Mouse (Mus musculus): ENCODE results near the gene Cnga4. TPM values are rescaled to one million over a fixed set of nuclear protein-coding genes. Genes with fewer than 3 reads are reported as not detected.

Gene Cnga4
- 0.19 and 0.28 TPM in 2 replicates for polyA plus RNA-seq (2012; rRNA removed; ENCODE audit: low replicate concordance)

GRCm38 (mm10) chr7:105404268-105404667 is at the start of gene Cnga4:
Gene Cnga4, plus strand, starts transcription at chr7:105404568.

GRCm38 (mm10) chr7:105367930-105368329 is 36.4 kb upstream of the Cnga4 start, which contains the start of gene Olfr692:
Gene Olfr692, plus strand, starts transcription at chr7:105368230.

GRCm38 (mm10) chr7:105374866-105375265 is 29.5 kb upstream of the Cnga4 start, which contains the start of gene Gm5901:
Gene Gm5901, plus strand, starts transcription at chr7:105375038.

GRCm38 (mm10) chr7:105399935-105400624 is 4.3 kb upstream of the Cnga4 start, which contains the start of gene Fam160a2:
Gene Fam160a2, minus strand, starts transcription at chr7:105400054.

GRCm38 (mm10) chr7:105425424-105426043 is 21.2 kb downstream of the Cnga4 start, which contains the start of gene Cckbr:
Gene Cckbr, plus strand, starts transcription at chr7:105425731.

Other genes starting within 250 kb of the Cnga4 start
- not detected in 2 replicates for gene Olfr684, start 240.9 kb upstream of the Cnga4 start, polyA plus RNA-seq (2012; rRNA removed; ENCODE audit: low replicate concordance)
- gene Olfr685, start 218.6 kb upstream of the Cnga4 start, polyA plus RNA-seq (2012; rRNA removed; ENCODE audit: low replicate concordance) = not detected in 2 replicates
- not detected in 2 replicates for gene Olfr686, start 197.1 kb upstream of the Cnga4 start, polyA plus RNA-seq (2012; rRNA removed; ENCODE audit: low replicate concordance)
- not detected in 2 replicates for gene Olfr688, start 116.5 kb upstream of the Cnga4 start, polyA plus RNA-seq (2012; rRNA removed; ENCODE audit: low replicate concordance)
- not detected in 2 replicates for gene Olfr689, start 93.4 kb upstream of the Cnga4 start, polyA plus RNA-seq (2012; rRNA removed; ENCODE audit: low replicate concordance)
- gene Olfr690, start 70.5 kb upstream of the Cnga4 start, polyA plus RNA-seq (2012; rRNA removed; ENCODE audit: low replicate concordance) = not detected in 2 replicates
- not detected in 2 replicates for gene Olfr691, start 62.3 kb upstream of the Cnga4 start, polyA plus RNA-seq (2012; rRNA removed; ENCODE audit: low replicate concordance)
- not detected in 2 replicates for gene Olfr692, start 36.3 kb upstream of the Cnga4 start, polyA plus RNA-seq (2012; rRNA removed; ENCODE audit: low replicate concordance)
- gene Gm5901, start 29.5 kb upstream of the Cnga4 start, polyA plus RNA-seq (2012; rRNA removed; ENCODE audit: low replicate concordance) = not detected in 2 replicates
- 45.3 and 75.2 TPM in 2 replicates for gene Fam160a2, start 4.5 kb upstream of the Cnga4 start, polyA plus RNA-seq (2012; rRNA removed; ENCODE audit: low replicate concordance)
- gene Cckbr, start 21.2 kb downstream of the Cnga4 start, polyA plus RNA-seq (2012; rRNA removed; ENCODE audit: low replicate concordance) = 0.14 TPM in 1 of 2 replicates, not detected in the other
- 224 and 534 TPM in 2 replicates for gene Cavin3, start 77.7 kb downstream of the Cnga4 start, polyA plus RNA-seq (2012; rRNA removed; ENCODE audit: low replicate concordance)
- gene Smpd1, start 149.8 kb downstream of the Cnga4 start, polyA plus RNA-seq (2012; rRNA removed; ENCODE audit: low replicate concordance) = 69.4 and 120 TPM in 2 replicates
- gene Apbb1, start 177.1 kb downstream of the Cnga4 start, polyA plus RNA-seq (2012; rRNA removed; ENCODE audit: low replicate concordance) = 23.1 and 46.3 TPM in 2 replicates
- 1.4 and 2.3 TPM in 2 replicates for gene Hpx, start 195.6 kb downstream of the Cnga4 start, polyA plus RNA-seq (2012; rRNA removed; ENCODE audit: low replicate concordance)
- 69.2 and 93.7 TPM in 2 replicates for gene Trim3, start 229.0 kb downstream of the Cnga4 start, polyA plus RNA-seq (2012; rRNA removed; ENCODE audit: low replicate concordance)
- gene Timm10b, start 235.5 kb downstream of the Cnga4 start, polyA plus RNA-seq (2012; rRNA removed; ENCODE audit: low replicate concordance) = 154 and 177 TPM in 2 replicates
- gene Arfip2, start 235.8 kb downstream of the Cnga4 start, polyA plus RNA-seq (2012; rRNA removed; ENCODE audit: low replicate concordance) = 68.0 and 108 TPM in 2 replicates
- 195 and 229 TPM in 2 replicates for gene Gm45799, start 236.0 kb downstream of the Cnga4 start, polyA plus RNA-seq (2012; rRNA removed; ENCODE audit: low replicate concordance)
- gene Dnhd1, start 246.3 kb downstream of the Cnga4 start, polyA plus RNA-seq (2012; rRNA removed; ENCODE audit: low replicate concordance) = 5.2 and 6.3 TPM in 2 replicates